Mouse (Mus musculus) erythroblast, embryonic 14.5 days (primary cell): ENCODE measurements around the gene Hormad2. TPM values are rescaled to one million over a fixed set of nuclear protein-coding genes. Genes with fewer than 3 reads are reported as not detected.

Experiments
- H3K27me3 ChIP-seq: 2 replicates; pipeline ENCODE4 v1.6.1; 2012; ENCODE audit warnings: inconsistent platforms; ENCODE audit not compliant: control insufficient read depth
- H3K36me3 ChIP-seq: 2 replicates; pipeline ENCODE4 v1.6.1; 2012; ENCODE audit warnings: mild to moderate bottlenecking, inconsistent platforms; ENCODE audit not compliant: control insufficient read depth
- H3K4me1 ChIP-seq: 2 replicates; pipeline ENCODE4 v1.6.1; 2012; ENCODE audit warnings: inconsistent platforms; ENCODE audit not compliant: control insufficient read depth
- H3K4me3 ChIP-seq: replicated peaks from 2 replicates; pipeline ENCODE3; 2012; ENCODE audit warnings: moderate library complexity, mild to moderate bottlenecking, inconsistent platforms
- H3K9me3 ChIP-seq: 2 replicates; pipeline ENCODE4 v1.6.1; 2012; ENCODE audit warnings: low read length, inconsistent platforms, mixed read lengths; ENCODE audit not compliant: control insufficient read depth
- GATA1 ChIP-seq: IDR thresholded peaks from 2 replicates; pipeline ENCODE4 v1.6.1; 2012; ENCODE audit warnings: low read length, inconsistent platforms, mixed read lengths
- TAL1 ChIP-seq: IDR thresholded peaks from 3 replicates; pipeline ENCODE4 v1.6.1; 2012; ENCODE audit warnings: low read length, inconsistent platforms, mixed read lengths
- polyA plus RNA-seq: library from polyadenylated mRNA; stranded (reverse); fragments of >175 nt; gene quantifications from 2 replicates; pipeline ENCODE4 v1.2.3, GENCODE M21; 2012

Gene Hormad2
- not detected in 2 replicates for polyA plus RNA-seq

GRCm38 (mm10) chr11:4440978-4441377 lies at the start of gene Hormad2:
Hormad2 (minus strand) TSS chr11:4441105.
- TF ChIP-seq GATA1, result no peak
- TF ChIP-seq TAL1, result no peak
- no peaks in the 10 kb centered on the region for H3K36me3 ChIP-seq
- peaks cover 7% of the 10 kb centered on the region for H3K4me1 ChIP-seq
- H3K27me3 ChIP-seq, result no peaks in the 10 kb centered on the region
- peak within 1 kb of the TSS; percentile 52 for H3K4me3 ChIP-seq
- H3K9me3 ChIP-seq, result no peaks in the 10 kb centered on the region

GRCm38 (mm10) chr11:4489207-4489606 lies 48.3 kb upstream of the Hormad2 start:
- no peak for TF ChIP-seq GATA1
- TF ChIP-seq TAL1, result no peak
- H3K36me3 ChIP-seq, result peaks cover 100% of the 10 kb centered on the region
- peaks cover 67% of the 10 kb centered on the region for H3K4me1 ChIP-seq
- no peak overlapping the region for H3K4me3 ChIP-seq
- H3K27me3 ChIP-seq, result no peaks in the 10 kb centered on the region
- H3K9me3 ChIP-seq, result no peaks in the 10 kb centered on the region

- Histone ChIP-seq H3K4me3 (no peak overlapping the region), H3K27me3 (no peaks in the 10 kb centered on the region), H3K36me3 (peaks cover 100% of the 10 kb centered on the region), H3K4me1 (peaks cover 68% of the 10 kb centered on the region), H3K9me3 (no peaks in the 10 kb centered on the region)
- TF ChIP-seq TAL1 (no peak), GATA1 (no peak)
Measured at GRCm38 (mm10) chr11:4488798-4489197, 47.9 kb upstream of the Hormad2 start.

GRCm38 (mm10) chr11:4488367-4488766 lies 47.5 kb upstream of the Hormad2 start:
- Histone ChIP-seq H3K27me3 (no peaks in the 10 kb centered on the region), H3K4me1 (peaks cover 70% of the 10 kb centered on the region), H3K36me3 (peaks cover 100% of the 10 kb centered on the region), H3K9me3 (no peaks in the 10 kb centered on the region), H3K4me3 (peak overlapping the region; percentile 35)
- no peak for TF ChIP-seq TAL1
- TF ChIP-seq GATA1, result no peak

GRCm38 (mm10) chr11:4487401-4487965 lies 46.6 kb upstream of the Hormad2 start:
- Histone ChIP-seq H3K9me3 (no peaks in the 10 kb centered on the region), H3K27me3 (no peaks in the 10 kb centered on the region), H3K4me3 (peak overlapping the region; percentile 35), H3K4me1 (peaks cover 75% of the 10 kb centered on the region), H3K36me3 (peaks cover 100% of the 10 kb centered on the region)
- TF ChIP-seq GATA1, result 0 out of 2 replicates have a peak, but pooled peaks have one; percentile 19
- TF ChIP-seq TAL1, result peak; percentile 64

GRCm38 (mm10) chr11:4484541-4484940 lies 43.6 kb upstream of the Hormad2 start:
- no peaks in the 10 kb centered on the region for H3K9me3 ChIP-seq
- H3K4me3 ChIP-seq, result no peak overlapping the region
- H3K4me1 ChIP-seq, result peaks cover 57% of the 10 kb centered on the region
- no peaks in the 10 kb centered on the region for H3K27me3 ChIP-seq
- H3K36me3 ChIP-seq, result peaks cover 100% of the 10 kb centered on the region
- TF ChIP-seq GATA1 (no peak), TAL1 (no peak)

- TF ChIP-seq TAL1 (no peak), GATA1 (no peak)
- H3K4me3 ChIP-seq, result no peak overlapping the region
- H3K4me1 ChIP-seq, result peaks cover 38% of the 10 kb centered on the region
- no peaks in the 10 kb centered on the region for H3K9me3 ChIP-seq
- peaks cover 100% of the 10 kb centered on the region for H3K36me3 ChIP-seq
- no peaks in the 10 kb centered on the region for H3K27me3 ChIP-seq
Measured at GRCm38 (mm10) chr11:4482641-4483040, 41.7 kb upstream of the Hormad2 start.

- peaks cover 47% of the 10 kb centered on the region for H3K36me3 ChIP-seq
- no peaks in the 10 kb centered on the region; the same call in 1 of the 2 replicates for H3K4me1 ChIP-seq
- no peak overlapping the region for H3K4me3 ChIP-seq
- TF ChIP-seq TAL1 (no peak), GATA1 (no peak)
- no peaks in the 10 kb centered on the region for H3K27me3 ChIP-seq
- H3K9me3 ChIP-seq, result no peaks in the 10 kb centered on the region
Measured at GRCm38 (mm10) chr11:4476184-4476697, 35.3 kb upstream of the Hormad2 start.

GRCm38 (mm10) chr11:4472464-4473179 lies 31.7 kb upstream of the Hormad2 start:
- Histone ChIP-seq H3K4me1 (no peaks in the 10 kb centered on the region; the same call in 1 of the 2 replicates), H3K27me3 (no peaks in the 10 kb centered on the region), H3K4me3 (no peak overlapping the region), H3K36me3 (peaks cover 11% of the 10 kb centered on the region), H3K9me3 (no peaks in the 10 kb centered on the region)
- TF ChIP-seq TAL1, result no peak
- TF ChIP-seq GATA1, result no peak
